Mouse (Mus musculus): Measurements from ENCODE around the gene Grid1. TPM values are rescaled to one million over a fixed set of nuclear protein-coding genes. Genes with fewer than 3 reads are reported as not detected.

The Grid1 gene
- total RNA-seq, 2 experiments from 2014 or later: not detected

DNA sequence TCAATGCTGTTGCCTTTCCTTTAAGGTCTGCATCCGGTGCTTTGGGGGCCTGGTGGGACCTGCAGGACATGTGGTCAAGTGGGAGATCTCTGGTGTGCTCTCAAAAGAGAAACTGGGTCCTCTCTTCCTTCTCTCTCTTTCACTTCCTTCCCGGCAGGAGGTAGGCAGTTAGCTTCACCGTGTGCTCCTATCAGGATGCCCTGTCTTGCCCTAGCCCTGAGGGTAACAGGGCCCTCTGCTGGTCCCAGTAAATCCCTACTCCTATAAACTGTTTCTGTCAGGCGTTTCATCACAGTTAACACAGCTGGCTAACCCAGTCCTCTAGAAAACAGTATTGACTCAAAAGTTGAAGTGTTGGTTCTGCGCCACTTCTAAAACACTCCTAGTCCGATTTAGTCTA, 9.9 kb downstream of the Grid1 start:
- ATAC-seq (replicated peaks; ENCODE audit: poor library complexity): 0 out of 2 replicates have a peak, but pooled peaks have one; percentile 50

DNA sequence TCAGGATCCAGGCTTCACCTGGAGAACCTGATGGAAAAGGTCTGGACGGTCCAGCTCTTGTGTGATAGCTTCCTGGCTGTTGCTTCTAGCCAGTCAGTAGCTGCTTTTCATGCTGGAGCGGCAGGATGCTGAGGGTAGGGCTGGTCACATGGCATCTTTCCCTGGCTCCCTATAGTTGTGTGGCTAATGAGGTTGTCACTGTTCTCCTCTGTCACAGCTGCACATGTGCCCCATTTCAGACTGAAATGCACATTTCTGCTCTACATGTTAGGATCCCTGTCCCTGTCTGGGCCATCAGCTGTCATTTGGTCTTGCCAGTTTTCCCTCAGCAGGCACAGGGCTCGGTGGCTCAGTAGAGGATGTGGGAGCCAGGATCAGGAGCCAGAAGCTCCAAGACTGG, 17.2 kb downstream of the Grid1 start:
- no peak for ATAC-seq (replicated peaks; ENCODE audit: poor library complexity)

DNA sequence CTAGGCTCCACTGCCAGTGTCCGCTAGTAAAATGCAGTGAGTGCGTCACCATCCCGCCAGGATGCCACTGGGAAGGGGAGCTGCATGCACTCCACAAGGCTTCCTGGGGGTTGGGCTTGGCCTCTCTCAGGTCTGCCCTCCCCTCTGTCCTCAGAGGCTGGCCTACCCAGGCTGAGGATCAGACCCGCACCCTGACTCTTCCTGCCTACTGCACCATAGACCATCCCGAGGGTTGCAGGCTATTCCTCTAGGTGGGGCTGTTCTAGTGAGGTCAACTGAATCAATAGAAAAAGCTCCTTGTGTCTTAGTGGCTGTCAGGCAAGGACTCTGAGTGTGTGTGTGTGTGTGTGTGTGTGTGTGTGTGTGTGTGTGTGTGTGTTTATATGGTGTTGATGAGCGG, 19.1 kb downstream of the Grid1 start:
- no peak for ATAC-seq (replicated peaks; ENCODE audit: poor library complexity)

DNA sequence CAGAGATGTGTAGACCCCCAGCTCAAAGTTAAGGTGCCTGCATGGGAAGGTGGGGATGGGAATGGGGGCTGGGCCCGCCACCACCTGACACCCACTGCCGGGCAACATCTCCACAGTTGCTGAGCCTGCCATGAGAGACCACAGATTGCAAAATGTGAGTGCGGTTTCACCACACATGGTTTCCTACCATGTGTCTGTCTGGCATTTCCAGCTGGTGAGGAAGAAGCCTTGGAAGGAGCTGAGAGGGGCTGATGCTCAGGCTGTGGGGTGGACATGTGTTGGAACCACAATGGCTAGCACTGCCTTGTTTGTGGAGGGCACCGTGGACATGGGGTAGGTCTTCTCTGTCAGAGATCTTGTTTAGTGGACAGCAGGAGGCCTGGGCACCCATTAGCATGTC, 20.0 kb downstream of the Grid1 start:
- no peak for ATAC-seq (replicated peaks; ENCODE audit: poor library complexity)

DNA sequence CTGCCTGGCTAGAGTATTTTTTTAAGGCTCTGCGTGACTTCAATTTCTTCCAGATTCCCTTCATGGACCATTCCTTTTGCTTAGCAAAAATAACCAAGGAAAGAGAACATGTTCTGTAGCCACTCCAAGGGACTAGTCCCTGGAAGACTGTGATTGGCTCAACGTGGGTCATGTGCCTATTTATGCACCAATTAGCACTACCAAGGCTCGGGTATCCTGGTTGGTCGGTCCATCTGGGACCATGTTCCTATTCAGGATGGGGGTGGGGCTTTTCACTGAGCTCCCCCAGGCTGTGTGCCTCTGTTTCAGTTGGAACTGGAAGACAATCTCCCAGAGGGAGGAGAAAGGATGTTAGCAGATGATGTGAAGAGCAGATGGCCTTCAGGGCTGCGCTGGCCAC, 23.7 kb downstream of the Grid1 start:
- no peak for ATAC-seq (replicated peaks; ENCODE audit: poor library complexity)

DNA sequence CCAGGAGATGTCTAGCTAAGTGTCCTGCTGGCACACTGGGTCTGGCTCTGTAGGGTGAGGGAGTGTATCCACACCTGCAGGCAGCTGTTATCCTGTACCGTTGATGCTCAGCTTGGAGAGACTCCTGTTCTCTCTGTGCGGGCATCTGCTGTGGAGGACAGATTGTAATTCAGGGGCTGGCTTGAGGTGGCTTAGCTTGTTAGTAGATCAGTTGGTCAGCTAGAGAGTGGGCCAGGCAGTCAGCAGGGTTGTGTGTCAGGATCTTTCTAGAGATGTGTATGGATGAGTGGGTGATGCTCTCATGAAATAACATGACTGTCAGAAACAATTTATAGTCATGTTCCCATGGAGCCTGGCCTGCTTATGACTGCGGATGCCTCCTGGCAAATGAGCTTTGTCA, 24.3 kb downstream of the Grid1 start:
- ATAC-seq (replicated peaks; ENCODE audit: poor library complexity): no peak

DNA sequence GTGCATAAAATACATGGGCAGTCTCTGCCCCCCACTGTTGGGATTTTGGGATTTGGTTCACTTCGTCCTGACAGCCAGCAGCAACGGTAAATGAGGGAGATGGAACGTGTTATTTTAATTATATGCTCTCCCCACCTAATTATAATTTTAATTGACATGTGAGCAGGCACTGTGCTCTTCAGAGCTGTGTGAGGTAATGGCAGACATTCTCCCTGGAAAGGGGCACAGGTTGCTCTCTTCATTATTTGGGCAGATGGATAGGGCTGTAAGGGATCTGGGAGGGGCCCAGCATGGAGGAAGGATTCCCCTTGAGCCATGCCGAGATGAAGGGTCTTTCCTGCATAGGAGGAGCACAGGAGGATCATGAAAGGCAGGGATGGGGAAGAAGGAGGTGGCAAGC, 26.9 kb downstream of the Grid1 start:
- no peak for ATAC-seq (replicated peaks; ENCODE audit: poor library complexity)

DNA sequence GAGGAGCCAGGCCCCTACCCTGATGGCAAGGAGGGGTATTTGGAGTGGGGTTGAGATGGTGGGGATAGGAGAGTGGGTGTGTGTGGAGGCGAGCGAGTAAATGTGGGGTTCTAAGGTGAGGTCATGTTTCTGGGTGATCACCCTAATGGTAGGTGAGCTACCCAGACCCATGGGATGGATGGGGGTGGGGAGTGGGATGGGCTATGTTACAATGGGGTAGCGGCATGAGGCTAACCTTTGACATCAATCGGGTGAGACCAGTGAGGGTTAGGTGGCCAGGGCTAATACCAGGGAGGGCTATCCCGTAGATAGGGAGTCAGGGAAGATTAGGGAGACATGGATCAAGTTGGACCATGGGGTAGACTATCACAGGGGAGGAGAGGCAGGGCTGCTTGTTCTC, 27.7 kb downstream of the Grid1 start:
- ATAC-seq (replicated peaks; ENCODE audit: poor library complexity): no peak

DNA sequence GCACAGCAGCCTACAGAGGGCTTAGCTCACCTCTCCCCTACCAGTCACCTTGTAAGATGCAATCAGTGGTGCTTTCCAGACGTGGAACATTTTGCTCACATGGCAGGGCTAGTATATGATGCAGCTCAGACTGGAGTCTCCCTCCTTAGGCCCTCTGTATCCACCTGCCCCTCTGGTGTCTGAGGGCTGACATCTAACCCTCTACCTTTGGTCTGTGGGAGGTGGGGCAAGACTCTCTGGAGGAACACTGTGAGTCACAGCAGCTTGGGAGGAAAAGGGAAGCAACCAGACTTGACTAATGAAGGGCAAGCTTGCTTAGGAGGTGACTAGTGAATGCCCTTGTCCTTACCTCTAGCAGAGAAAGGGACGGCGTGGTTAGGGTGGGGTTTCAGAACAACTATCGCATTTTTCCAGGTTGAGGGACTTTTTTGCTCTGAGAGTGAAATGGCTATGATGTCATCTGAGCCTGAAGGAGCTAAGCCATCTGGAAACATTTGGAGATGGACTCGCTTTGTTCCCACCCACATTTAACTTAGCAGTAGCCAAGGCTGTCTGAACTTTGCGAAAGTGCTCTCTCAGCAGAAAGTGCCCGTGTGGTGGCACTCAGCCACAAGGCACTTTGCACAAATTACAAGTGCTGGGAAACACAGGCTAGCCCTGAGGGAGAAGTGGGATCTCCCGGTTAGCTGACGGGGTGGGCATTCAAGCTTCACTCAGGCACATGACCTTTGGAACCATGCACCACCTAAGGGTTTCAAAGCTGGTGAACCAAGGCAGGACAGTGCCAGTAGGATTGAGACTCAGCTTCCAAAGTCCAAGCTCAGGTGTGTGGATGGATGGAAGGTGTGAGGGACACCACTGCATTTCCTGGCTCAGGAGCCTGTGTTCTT, 41.2 kb downstream of the Grid1 start:
- ATAC-seq (replicated peaks; ENCODE audit: poor library complexity): no peak

DNA sequence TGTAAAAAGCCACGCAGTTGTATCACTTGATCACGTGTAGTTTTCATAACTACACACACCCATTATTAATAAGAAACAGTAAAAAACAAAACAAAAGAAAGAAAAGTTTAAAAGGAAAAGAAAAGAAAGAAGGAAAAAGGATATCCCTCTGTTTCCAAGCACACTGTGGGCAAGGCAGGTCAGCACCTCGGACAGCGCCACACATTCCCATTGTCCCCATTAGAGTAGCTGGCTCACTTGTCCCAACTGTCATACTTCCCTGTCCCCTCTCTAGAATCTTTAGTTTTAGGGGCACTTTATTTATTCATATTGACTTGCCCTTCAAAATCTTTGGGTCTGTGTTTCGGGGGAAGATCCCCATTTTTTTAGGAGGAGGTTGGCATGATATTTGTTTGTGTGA, 47.4 kb downstream of the Grid1 start:
- ATAC-seq (replicated peaks; ENCODE audit: poor library complexity): no peak

DNA sequence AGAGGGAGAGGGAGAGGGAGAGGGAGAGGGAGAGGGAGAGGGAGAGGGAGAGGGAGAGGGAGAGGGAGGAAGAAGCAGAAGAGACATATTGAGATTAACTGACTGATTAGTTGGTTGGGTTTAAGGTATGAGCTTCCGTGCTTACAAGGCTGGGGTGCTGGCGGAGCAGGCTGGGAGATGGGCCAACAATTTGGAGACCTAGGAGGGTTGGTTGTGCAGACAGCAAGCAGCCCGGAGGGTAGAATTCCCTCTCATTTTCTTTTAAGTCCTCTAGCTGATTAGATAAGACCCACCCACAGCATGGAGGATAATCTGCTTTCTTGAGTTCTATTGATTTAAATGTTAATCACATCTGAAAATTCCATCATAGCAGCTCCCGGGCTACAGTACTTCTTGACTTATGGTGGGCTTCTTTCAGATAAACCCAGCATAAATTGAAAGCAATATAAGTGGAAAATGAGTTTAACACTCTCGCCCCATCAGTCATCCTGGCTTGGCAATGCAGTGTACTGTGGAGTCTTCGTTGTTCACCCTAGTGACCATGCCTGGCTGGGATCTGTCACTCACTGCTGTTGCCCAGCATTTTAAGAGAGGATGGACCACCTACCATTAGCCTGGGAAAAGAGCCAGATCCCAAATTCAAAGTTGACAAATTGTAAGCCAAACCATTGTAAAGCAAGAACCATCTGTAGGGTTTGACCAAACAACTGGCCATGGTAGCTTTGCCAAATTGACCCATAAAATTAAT, 48.8 kb downstream of the Grid1 start:
- ATAC-seq (replicated peaks; ENCODE audit: poor library complexity): no peak

DNA sequence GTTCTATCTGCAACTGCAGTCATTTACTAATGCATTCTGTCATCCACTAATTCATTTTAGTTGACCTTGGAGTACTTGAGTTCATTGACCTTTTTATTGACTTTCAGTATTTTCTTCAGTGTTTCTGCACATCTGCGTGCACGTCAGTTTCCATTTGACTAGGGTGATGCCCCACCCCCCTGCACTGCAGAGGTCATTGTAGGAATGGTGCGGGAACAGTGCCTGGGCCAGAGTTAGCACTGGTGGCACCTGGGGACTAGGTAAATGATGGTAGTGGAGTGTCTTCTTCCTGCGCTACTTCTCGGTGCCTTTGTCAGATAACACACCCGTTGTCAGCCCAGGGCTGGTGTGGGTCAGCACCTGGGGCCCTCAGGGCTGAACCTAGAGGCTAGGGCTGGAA, 60.1 kb downstream of the Grid1 start:
- ATAC-seq (replicated peaks; ENCODE audit: poor library complexity): no peak

DNA sequence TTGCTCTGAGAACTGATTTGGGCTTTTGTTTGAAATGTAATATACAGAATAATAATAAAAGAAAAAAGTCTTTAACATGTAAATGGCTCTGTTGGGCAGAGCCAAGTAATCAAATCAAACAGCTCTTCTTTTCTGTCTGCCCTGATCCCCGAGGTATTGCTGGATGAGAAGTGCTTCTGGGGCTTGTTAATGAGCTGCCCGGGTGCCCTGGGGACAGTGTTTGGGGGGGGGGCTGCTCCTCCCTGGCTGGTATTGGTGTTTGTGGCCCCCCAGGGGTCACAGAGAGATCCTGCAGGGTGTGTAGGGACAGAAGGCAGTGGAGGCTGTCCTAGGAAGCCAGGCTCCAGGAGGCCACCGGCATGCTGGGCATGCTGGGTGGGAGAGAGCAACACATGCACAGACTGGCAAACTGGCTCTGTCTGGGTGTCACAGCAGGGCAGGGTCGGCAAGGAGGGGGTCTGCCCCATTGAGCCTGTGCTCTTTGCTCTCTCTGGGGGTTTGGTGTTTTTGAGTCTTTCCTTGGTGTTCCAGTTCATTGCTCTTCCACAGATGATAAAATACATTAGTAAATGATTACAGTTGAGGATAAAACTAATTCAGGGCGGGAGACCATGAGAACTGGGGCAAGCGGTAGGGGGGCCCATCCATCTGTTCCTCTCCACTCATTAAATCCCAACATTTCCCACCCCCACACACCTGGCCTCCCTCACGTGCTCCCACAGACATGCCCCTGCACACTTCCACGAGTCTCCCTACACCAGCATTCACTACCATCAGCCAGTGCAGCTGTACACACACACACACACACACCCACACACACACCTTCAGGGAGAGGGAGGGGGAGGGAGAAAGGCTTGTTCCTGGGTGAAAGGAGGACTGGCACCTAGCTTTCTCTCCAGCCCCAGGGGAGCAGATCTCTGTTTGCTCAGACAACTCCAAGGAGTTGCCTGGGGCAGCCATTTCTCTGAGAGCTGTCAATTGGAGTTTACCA, 60.8 kb downstream of the Grid1 start:
- no peak for ATAC-seq (replicated peaks; ENCODE audit: poor library complexity)

DNA sequence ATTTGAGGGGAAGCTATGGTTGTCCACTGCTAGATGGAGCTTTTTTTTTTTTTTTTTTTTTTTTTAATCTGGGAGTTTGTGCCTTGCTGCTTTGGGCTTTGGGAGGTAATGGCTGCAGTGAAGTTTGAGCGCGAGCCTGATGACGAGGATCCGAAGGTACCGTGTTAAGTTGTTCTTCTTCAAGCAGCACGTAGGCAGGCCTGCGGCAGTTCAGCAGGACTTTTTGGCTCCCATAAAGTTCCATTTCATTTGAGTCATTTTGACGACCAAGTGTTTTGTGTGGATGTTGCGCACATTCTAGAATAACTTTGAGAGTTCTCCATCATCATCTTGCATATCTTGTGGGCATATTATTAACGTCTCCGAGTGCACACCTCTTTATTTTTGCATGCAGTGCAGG, 64.3 kb downstream of the Grid1 start:
- ATAC-seq (replicated peaks; ENCODE audit: poor library complexity): no peak

DNA sequence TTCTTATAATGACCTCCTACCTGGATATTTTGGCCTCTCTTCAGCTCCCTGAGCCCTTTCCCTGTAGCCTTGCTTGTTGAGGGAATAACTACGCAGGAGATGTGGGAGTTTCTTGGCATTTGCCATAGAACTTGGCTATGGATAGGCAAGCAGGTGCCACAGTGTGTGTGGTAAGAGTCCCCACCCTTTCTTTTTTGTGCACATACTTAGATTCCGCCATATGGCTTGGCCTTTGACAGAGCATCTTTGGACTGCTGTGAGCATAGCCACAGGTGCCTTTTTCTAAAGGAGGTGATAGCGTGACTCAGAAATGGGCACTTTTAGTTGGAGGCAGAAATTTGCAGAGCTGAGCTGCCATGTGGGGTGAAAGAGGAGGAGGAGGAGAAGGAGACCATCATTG, 64.7 kb downstream of the Grid1 start:
- ATAC-seq (replicated peaks; ENCODE audit: poor library complexity): no peak

DNA sequence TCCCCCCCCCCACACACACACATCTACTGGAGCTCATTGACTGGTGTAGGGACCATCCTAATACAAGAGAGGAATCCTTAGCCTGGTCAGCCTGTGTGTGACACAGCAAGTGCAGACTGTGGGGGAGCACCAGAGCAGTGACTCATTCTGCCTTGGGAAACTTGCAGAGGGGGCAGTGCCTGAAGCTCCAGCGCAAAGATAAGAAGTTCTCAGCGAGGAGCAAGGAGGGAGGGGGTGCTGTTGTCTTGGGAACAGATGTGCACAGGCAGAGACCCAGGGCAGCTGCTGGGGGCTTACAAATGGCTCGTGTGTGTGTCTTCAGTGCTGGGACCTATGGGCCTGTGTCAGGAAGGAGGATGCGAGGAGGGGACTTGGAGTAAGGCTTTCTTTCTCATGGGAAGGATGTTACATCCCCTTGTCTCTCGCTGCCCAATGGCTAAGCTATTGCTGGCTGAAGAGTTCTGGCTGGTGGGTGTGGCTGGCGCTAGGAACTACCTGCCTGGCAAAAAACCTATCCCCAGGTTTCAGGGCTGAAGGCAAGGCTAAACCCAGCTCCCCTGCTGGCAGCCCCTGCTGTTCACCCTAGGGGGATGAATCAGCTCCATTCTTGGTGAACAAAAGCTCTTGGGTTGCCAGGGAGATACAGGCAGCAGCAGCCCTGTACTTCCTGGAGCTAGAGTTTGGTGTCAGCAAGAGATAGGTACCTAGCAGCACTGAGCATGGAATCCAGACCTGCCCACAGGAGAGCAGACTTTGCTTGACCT, 72.0 kb downstream of the Grid1 start:
- no peak for ATAC-seq (replicated peaks; ENCODE audit: poor library complexity)

DNA sequence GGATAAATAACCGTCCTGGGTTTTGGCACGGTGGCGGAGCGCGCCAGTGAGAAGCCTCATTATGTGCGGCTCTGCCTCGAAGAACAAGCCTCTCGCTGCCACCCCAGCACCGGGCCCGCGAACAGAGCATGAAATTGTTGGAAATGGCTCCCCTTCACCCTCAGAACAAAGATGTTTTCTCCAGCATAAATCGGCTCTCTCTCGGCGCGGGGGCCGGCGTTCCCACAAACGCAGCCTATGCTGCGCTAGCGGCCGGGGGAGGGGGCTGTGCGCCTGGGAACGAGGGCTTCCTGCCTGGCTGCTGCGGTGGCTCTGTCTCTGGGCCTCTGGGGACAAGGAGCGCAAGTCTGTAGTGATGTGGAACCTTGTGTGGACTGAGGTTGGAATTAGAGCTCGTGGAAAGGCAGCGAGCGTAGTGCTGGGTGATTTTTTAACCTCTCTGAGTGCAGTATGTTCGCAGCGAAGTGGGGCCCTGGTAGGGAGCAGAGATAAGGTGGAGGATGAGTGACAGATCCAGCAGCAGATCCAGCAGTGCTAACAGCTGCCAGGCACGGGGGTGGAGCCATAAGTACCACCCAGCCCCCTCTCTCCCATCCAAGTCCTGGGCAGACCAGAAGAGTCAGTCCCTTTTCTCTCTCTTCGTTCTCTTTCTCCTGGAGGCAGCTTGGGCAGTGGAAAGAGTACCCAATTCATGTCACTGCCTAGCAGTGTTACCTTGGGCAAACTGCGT, 76.5 kb downstream of the Grid1 start:
- no peak for ATAC-seq (replicated peaks; ENCODE audit: poor library complexity)

DNA sequence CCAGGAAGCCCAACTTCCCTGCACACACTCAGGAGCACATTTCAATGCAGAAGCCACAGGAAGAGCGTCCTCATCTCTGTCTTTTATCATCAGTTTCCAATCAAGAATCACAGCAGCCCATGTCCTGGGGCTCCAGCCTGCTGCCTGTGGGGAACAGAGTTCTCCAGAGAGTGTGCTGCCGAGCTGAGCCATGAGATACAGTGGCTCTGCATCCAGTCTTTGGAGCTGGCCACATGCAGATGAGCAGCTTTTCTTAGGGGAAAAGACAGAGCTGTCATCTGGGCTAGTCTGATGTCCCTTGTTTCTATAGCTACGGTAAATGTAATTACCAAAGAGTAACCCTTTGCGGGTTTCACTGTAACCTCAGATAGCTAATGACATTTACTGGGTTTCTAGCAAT, 83.9 kb downstream of the Grid1 start:
- ATAC-seq (replicated peaks; ENCODE audit: poor library complexity): no peak

DNA sequence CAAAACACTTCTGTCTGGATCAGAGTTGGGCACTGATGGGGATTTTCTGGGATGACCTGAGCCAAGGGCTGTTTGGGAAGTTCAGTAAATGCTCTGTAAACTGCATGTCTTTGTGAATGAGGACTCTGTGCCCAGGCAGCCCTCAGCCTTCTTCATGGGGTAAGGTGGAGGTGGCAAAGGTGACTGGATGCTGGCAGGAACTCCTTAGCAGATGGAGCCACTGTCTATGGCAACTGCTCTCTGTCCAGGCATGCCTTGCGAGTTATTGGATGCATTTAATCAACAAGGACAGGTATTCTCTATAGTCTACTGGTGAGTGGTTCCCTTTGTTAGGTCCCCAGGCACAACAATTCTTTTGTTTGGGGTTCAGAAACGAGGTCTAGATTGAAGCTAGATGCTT, 85.8 kb downstream of the Grid1 start:
- no peak for ATAC-seq (replicated peaks; ENCODE audit: poor library complexity)

DNA sequence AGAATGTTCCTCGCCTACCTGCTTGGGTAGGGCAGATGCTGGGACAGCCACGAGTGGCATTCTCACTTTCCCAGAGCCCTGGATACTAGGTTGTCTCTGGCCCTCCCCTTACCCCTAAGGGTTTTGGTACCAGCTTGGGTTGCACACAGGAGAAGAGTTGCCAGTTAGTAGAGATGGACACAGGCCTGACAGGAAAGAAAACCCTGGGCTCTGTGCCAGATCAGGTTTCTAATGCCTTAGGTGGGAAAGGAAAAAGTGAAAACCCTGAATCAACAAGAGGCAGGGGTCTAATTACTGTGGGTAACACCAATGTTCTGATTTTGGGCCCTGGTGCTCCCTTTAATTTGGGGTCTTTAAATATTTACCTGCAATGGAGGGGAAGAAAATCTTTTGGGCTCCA, 88.5 kb downstream of the Grid1 start:
- ATAC-seq (replicated peaks; ENCODE audit: poor library complexity): no peak
